Mouse (Mus musculus): Measurements from ENCODE around the gene Papolb. TPM values are rescaled to one million over a fixed set of nuclear protein-coding genes. Genes with fewer than 3 reads are reported as not detected.

Gene Papolb
- polyA plus RNA-seq, 2 experiments: not detected

- no peaks in the 10 kb centered on the region for H3K36me3 ChIP-seq (replicated peaks; ENCODE audit: control insufficient read depth, insufficient read depth, low read depth)
- no peaks in the 10 kb centered on the region for H3K4me1 ChIP-seq (replicated peaks; ENCODE audit: control insufficient read depth in 2 of 2, insufficient read depth in 2 of 2, low read length in 1 of 2)
- TF ChIP-seq EP300 (IDR thresholded peaks at IDR 0.05; ENCODE audit: low read depth) (no peak), CTCF (IDR thresholded peaks at IDR 0.05; ENCODE audit: low read depth) (no peak)
- 53% methylated on average over 3 of the region's 3 CpGs for WGBS (ENCODE audit: insufficient replicate concordance)
- H3K4me3 ChIP-seq (ENCODE audit: insufficient read depth in 1 of 2, low read depth in 2 of 2, low read length in 2 of 2): no peak overlapping the region
- no peak for ATAC-seq (ENCODE audit: insufficient read depth)
- no peak overlapping the region for H3K4me2 ChIP-seq (ENCODE audit: low read depth)
- no peak for DNase-seq (ENCODE audit: low read depth in 3 of 3, low spot score in 3 of 3)
- no peaks in the 10 kb centered on the region for H3K9me3 ChIP-seq (ENCODE audit: control insufficient read depth, low read length)
- H3K27ac ChIP-seq: no peak overlapping the region
- no peaks in the 10 kb centered on the region for H3K27me3 ChIP-seq (ENCODE audit: control insufficient read depth, insufficient read depth, low read length)
- H3K9ac ChIP-seq (replicated peaks): no peak overlapping the region
Observed at GRCm38 (mm10) chr5:142504175-142504574, 25.7 kb downstream of the Papolb start.

- Histone ChIP-seq H3K4me3 (ENCODE audit: insufficient read depth in 1 of 2, low read depth in 2 of 2, low read length in 2 of 2) (no peak overlapping the region), H3K4me2 (ENCODE audit: low read depth) (no peak overlapping the region), H3K9ac (replicated peaks) (no peak overlapping the region), H3K27ac (no peak overlapping the region), H3K4me1 (replicated peaks; ENCODE audit: control insufficient read depth in 2 of 2, insufficient read depth in 2 of 2, low read length in 1 of 2) (no peaks in the 10 kb centered on the region), H3K36me3 (replicated peaks; ENCODE audit: control insufficient read depth, insufficient read depth, low read depth) (no peaks in the 10 kb centered on the region), H3K27me3 (ENCODE audit: control insufficient read depth, insufficient read depth, low read length) (no peaks in the 10 kb centered on the region), H3K9me3 (ENCODE audit: control insufficient read depth, low read length) (no peaks in the 10 kb centered on the region)
- DNase-seq (ENCODE audit: low read depth in 3 of 3, low spot score in 3 of 3) (peak; percentile 23 to 49 (median 38)), ATAC-seq (ENCODE audit: insufficient read depth) (peak; percentile 61)
- WGBS (ENCODE audit: insufficient replicate concordance): 8% methylated on average over 3 of the region's 3 CpGs
- TF ChIP-seq CTCF (IDR thresholded peaks at IDR 0.05; ENCODE audit: low read depth) (peak; percentile 84), EP300 (IDR thresholded peaks at IDR 0.05; ENCODE audit: low read depth) (no peak)
Observed at GRCm38 (mm10) chr5:142502414-142502813, 27.5 kb downstream of the Papolb start.

GRCm38 (mm10) chr5:142500918-142501317, 29.0 kb downstream of the Papolb start:
- H3K9ac ChIP-seq (replicated peaks): no peak overlapping the region
- H3K4me3 ChIP-seq (ENCODE audit: insufficient read depth in 1 of 2, low read depth in 2 of 2, low read length in 2 of 2): no peak overlapping the region
- ATAC-seq (ENCODE audit: insufficient read depth): no peak
- H3K27me3 ChIP-seq (ENCODE audit: control insufficient read depth, insufficient read depth, low read length): no peaks in the 10 kb centered on the region
- TF ChIP-seq CTCF (IDR thresholded peaks at IDR 0.05; ENCODE audit: low read depth) (no peak), EP300 (IDR thresholded peaks at IDR 0.05; ENCODE audit: low read depth) (no peak)
- DNase-seq (ENCODE audit: low read depth in 3 of 3, low spot score in 3 of 3): no peak
- H3K9me3 ChIP-seq (ENCODE audit: control insufficient read depth, low read length): no peaks in the 10 kb centered on the region
- no peaks in the 10 kb centered on the region for H3K36me3 ChIP-seq (replicated peaks; ENCODE audit: control insufficient read depth, insufficient read depth, low read depth)
- no peak overlapping the region for H3K4me2 ChIP-seq (ENCODE audit: low read depth)
- no peak overlapping the region for H3K27ac ChIP-seq
- 69% methylated on average over 10 of the region's 10 CpGs for WGBS (ENCODE audit: insufficient replicate concordance)
- H3K4me1 ChIP-seq (replicated peaks; ENCODE audit: control insufficient read depth in 2 of 2, insufficient read depth in 2 of 2, low read length in 1 of 2): no peaks in the 10 kb centered on the region

- H3K4me2 ChIP-seq (ENCODE audit: low read depth): no peak overlapping the region
- no peaks in the 10 kb centered on the region for H3K4me1 ChIP-seq (replicated peaks; ENCODE audit: control insufficient read depth in 2 of 2, insufficient read depth in 2 of 2, low read length in 1 of 2)
- ATAC-seq (ENCODE audit: insufficient read depth) (no peak), DNase-seq (ENCODE audit: low read depth in 3 of 3, low spot score in 3 of 3) (no peak)
- H3K9ac ChIP-seq (replicated peaks): no peak overlapping the region
- no peaks in the 10 kb centered on the region for H3K27me3 ChIP-seq (ENCODE audit: control insufficient read depth, insufficient read depth, low read length)
- no peaks in the 10 kb centered on the region for H3K36me3 ChIP-seq (replicated peaks; ENCODE audit: control insufficient read depth, insufficient read depth, low read depth)
- H3K9me3 ChIP-seq (ENCODE audit: control insufficient read depth, low read length): no peaks in the 10 kb centered on the region
- TF ChIP-seq EP300 (IDR thresholded peaks at IDR 0.05; ENCODE audit: low read depth) (no peak), CTCF (IDR thresholded peaks at IDR 0.05; ENCODE audit: low read depth) (peak; percentile 60)
- no peak overlapping the region for H3K4me3 ChIP-seq (ENCODE audit: insufficient read depth in 1 of 2, low read depth in 2 of 2, low read length in 2 of 2)
- 30% methylated on average over 3 of the region's 3 CpGs for WGBS (ENCODE audit: insufficient replicate concordance)
- H3K27ac ChIP-seq: no peak overlapping the region
Observed at GRCm38 (mm10) chr5:142498964-142499363, 30.9 kb downstream of the Papolb start.

GRCm38 (mm10) chr5:142495321-142496096, 34.4 kb downstream of the Papolb start:
- no peaks in the 10 kb centered on the region for H3K27me3 ChIP-seq (ENCODE audit: control insufficient read depth, insufficient read depth, low read length)
- H3K4me3 ChIP-seq (ENCODE audit: insufficient read depth in 1 of 2, low read depth in 2 of 2, low read length in 2 of 2): no peak overlapping the region
- DNase-seq (ENCODE audit: low read depth in 3 of 3, low spot score in 3 of 3) (no peak), ATAC-seq (ENCODE audit: insufficient read depth) (no peak)
- no peaks in the 10 kb centered on the region for H3K4me1 ChIP-seq (replicated peaks; ENCODE audit: control insufficient read depth in 2 of 2, insufficient read depth in 2 of 2, low read length in 1 of 2)
- H3K9ac ChIP-seq (replicated peaks): no peak overlapping the region
- no peak overlapping the region for H3K27ac ChIP-seq
- no peak for TF ChIP-seq CTCF (IDR thresholded peaks at IDR 0.05; ENCODE audit: low read depth)
- no peak for TF ChIP-seq EP300 (IDR thresholded peaks at IDR 0.05; ENCODE audit: low read depth)
- no peaks in the 10 kb centered on the region for H3K36me3 ChIP-seq (replicated peaks; ENCODE audit: control insufficient read depth, insufficient read depth, low read depth)
- WGBS (ENCODE audit: insufficient replicate concordance): 58% methylated on average over 14 of the region's 14 CpGs
- no peak overlapping the region for H3K4me2 ChIP-seq (ENCODE audit: low read depth)
- H3K9me3 ChIP-seq (ENCODE audit: control insufficient read depth, low read length): no peaks in the 10 kb centered on the region

Measured in liver, embryonic 14.5 days (tissue).